Mouse (Mus musculus): ENCODE data around the gene Hist1h2ab. TPM values are rescaled to one million over a fixed set of nuclear protein-coding genes. Genes with fewer than 3 reads are reported as not detected.
"Not testable (repeated sequence)": the region's sequence is repeated elsewhere in the genome, so short reads cannot be mapped to it uniquely, and the experiment has no call there.

Hist1h2ab gene
- polyA plus RNA-seq, 1 experiment from 2014 or later: 6.8 TPM

GRCm38 (mm10) chr13:23757921-23758320, 7.0 kb downstream of the Hist1h2ab start:
- ATAC-seq: no peak

GRCm38 (mm10) chr13:23759251-23759771, 8.4 kb downstream of the Hist1h2ab start:
- H3K4me3 ChIP-seq (ENCODE audit: low read length): no peak overlapping the region
- H3K36me3 ChIP-seq (ENCODE audit: control insufficient read depth, insufficient read depth, low read length): no peaks in the 10 kb centered on the region
- no peak overlapping the region for H3K9ac ChIP-seq (ENCODE audit: low read depth, low read length)
- WGBS: 69% methylated on average over 3 of the region's 3 CpGs
- no peaks in the 10 kb centered on the region for H3K9me3 ChIP-seq (ENCODE audit: control insufficient read depth, low read length)
- H3K4me1 ChIP-seq (ENCODE audit: control insufficient read depth, insufficient read depth, low read depth, low read length): peaks cover 15% of the 10 kb centered on the region
- no peaks in the 10 kb centered on the region for H3K27me3 ChIP-seq (replicated peaks; ENCODE audit: control insufficient read depth, insufficient read depth, low read length)
- H3K4me2 ChIP-seq (ENCODE audit: low read length): no peak overlapping the region
- ATAC-seq: no peak
- no peak overlapping the region for H3K27ac ChIP-seq (ENCODE audit: low read depth, low read length)

More at GRCm38 (mm10) chr13:23757921-23758320, 7.0 kb downstream of the Hist1h2ab start:
- Histone ChIP-seq H3K36me3 (ENCODE audit: control insufficient read depth, insufficient read depth, low read length) (no peaks in the 10 kb centered on the region), H3K9me3 (ENCODE audit: control insufficient read depth, low read length) (no peaks in the 10 kb centered on the region), H3K27ac (ENCODE audit: low read depth, low read length) (no peak overlapping the region), H3K4me1 (ENCODE audit: control insufficient read depth, insufficient read depth, low read depth, low read length) (peaks cover 11% of the 10 kb centered on the region), H3K4me3 (ENCODE audit: low read length) (no peak overlapping the region), H3K9ac (ENCODE audit: low read depth, low read length) (no peak overlapping the region), H3K27me3 (replicated peaks; ENCODE audit: control insufficient read depth, insufficient read depth, low read length) (no peaks in the 10 kb centered on the region), H3K4me2 (ENCODE audit: low read length) (no peak overlapping the region)
- WGBS: 48% methylated on average over 3 of the region's 3 CpGs

GRCm38 (mm10) chr13:23759916-23760239, 9.0 kb downstream of the Hist1h2ab start:
- Histone ChIP-seq H3K27me3 (replicated peaks; ENCODE audit: control insufficient read depth, insufficient read depth, low read length) (no peaks in the 10 kb centered on the region), H3K4me2 (ENCODE audit: low read length) (peak overlapping the region; percentile 94), H3K9me3 (ENCODE audit: control insufficient read depth, low read length) (no peaks in the 10 kb centered on the region), H3K9ac (ENCODE audit: low read depth, low read length) (no peak overlapping the region), H3K4me3 (ENCODE audit: low read length) (no peak overlapping the region), H3K27ac (ENCODE audit: low read depth, low read length) (no peak overlapping the region), H3K36me3 (ENCODE audit: control insufficient read depth, insufficient read depth, low read length) (no peaks in the 10 kb centered on the region), H3K4me1 (ENCODE audit: control insufficient read depth, insufficient read depth, low read depth, low read length) (peaks cover 18% of the 10 kb centered on the region)
- ATAC-seq: no peak
- WGBS: 69% methylated on average over 1 of the region's 1 CpGs

DNA sequence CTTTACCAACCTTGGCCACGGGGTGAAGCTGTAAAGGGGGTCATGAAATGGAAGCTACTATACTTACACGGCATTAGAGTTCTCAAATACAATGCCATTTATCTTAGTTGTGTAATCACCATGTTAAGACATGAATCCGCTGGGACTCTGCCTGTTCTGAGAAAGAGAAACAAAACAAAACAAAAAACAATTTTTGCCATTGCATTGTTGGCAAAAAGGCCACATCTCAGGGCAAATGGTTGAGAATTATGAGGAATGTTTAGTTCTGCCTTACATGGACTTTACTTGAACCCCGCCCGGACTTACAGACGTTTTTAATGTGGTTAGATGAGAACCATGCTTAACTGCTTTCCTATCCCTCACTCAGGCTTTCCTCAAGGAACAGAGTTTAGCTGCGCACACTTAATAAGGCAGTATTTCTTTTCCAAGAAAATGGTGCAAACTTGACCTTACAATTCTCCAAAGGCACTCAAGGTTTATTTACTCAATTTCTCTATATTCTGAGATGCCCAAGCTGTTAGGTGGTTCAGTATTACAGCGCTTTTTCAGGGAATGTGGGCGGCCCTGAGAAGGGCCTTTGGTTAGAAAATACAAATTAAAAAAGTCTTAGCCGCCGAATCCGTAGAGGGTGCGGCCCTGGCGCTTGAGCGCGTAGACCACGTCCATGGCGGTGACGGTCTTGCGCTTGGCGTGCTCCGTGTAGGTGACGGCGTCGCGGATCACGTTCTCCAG, 9.5 kb downstream of the Hist1h2ab start:
- H3K9ac ChIP-seq (ENCODE audit: low read depth, low read length): peak overlapping the region; percentile 63
- H3K9me3 ChIP-seq (ENCODE audit: control insufficient read depth, low read length): no peaks in the 10 kb centered on the region
- H3K27me3 ChIP-seq (replicated peaks; ENCODE audit: control insufficient read depth, insufficient read depth, low read length): no peaks in the 10 kb centered on the region
- ATAC-seq: no peak; the same call in 1 of the 2 replicates
- H3K4me2 ChIP-seq (ENCODE audit: low read length): peak overlapping the region; percentile 94
- H3K4me1 ChIP-seq (ENCODE audit: control insufficient read depth, insufficient read depth, low read depth, low read length): peaks cover 18% of the 10 kb centered on the region
- H3K27ac ChIP-seq (ENCODE audit: low read depth, low read length): peak overlapping the region; percentile 81
- H3K36me3 ChIP-seq (ENCODE audit: control insufficient read depth, insufficient read depth, low read length): no peaks in the 10 kb centered on the region
- WGBS: 2% methylated on average over 18 of the region's 27 CpGs
- H3K4me3 ChIP-seq (ENCODE audit: low read length): peak overlapping the region; percentile 51

- peaks cover 18% of the 10 kb centered on the region for H3K4me1 ChIP-seq (ENCODE audit: control insufficient read depth, insufficient read depth, low read depth, low read length)
- WGBS: under 1% methylated on average over 62 of the region's 72 CpGs
- peak within 1 kb of the TSS; percentile 94 for H3K4me2 ChIP-seq (ENCODE audit: low read length)
- peak within 1 kb of the TSS; percentile 51 for H3K4me3 ChIP-seq (ENCODE audit: low read length)
- H3K36me3 ChIP-seq (ENCODE audit: control insufficient read depth, insufficient read depth, low read length): no peaks in the 10 kb centered on the region
- H3K9me3 ChIP-seq (ENCODE audit: control insufficient read depth, low read length): no peaks in the 10 kb centered on the region
- H3K27ac ChIP-seq (ENCODE audit: low read depth, low read length): peak within 1 kb of the TSS; percentile 82
- H3K27me3 ChIP-seq (replicated peaks; ENCODE audit: control insufficient read depth, insufficient read depth, low read length): no peaks in the 10 kb centered on the region
- H3K9ac ChIP-seq (ENCODE audit: low read depth, low read length): peak within 1 kb of the TSS; percentile 63
- peak; percentile 84 for ATAC-seq
These were observed 10.3 kb downstream of the Hist1h2ab start, which contains the start of gene Hist1h4a for GRCm38 (mm10) chr13:23760972-23761864. Gene Hist1h4a (minus strand): TSS chr13:23761230.

GRCm38 (mm10) chr13:23761871-23762821, 11.2 kb downstream of the Hist1h2ab start, which contains the start of gene Hist1h3a:
Gene Hist1h3a (minus strand): TSS chr13:23762386.
- H3K36me3 ChIP-seq (ENCODE audit: control insufficient read depth, insufficient read depth, low read length); H3K27me3 ChIP-seq (replicated peaks; ENCODE audit: control insufficient read depth, insufficient read depth, low read length); H3K9me3 ChIP-seq (ENCODE audit: control insufficient read depth, low read length): not testable (repeated sequence)
- ATAC-seq: peak; percentile 80
- Histone ChIP-seq H3K9ac (ENCODE audit: low read depth, low read length) (peak within 1 kb of the TSS; percentile 52), H3K4me1 (ENCODE audit: control insufficient read depth, insufficient read depth, low read depth, low read length) (peaks cover 18% of the 10 kb centered on the region), H3K4me2 (ENCODE audit: low read length) (peak within 1 kb of the TSS; percentile 94), H3K27ac (ENCODE audit: low read depth, low read length) (peak within 1 kb of the TSS; percentile 82), H3K4me3 (ENCODE audit: low read length) (peak within 1 kb of the TSS; percentile 68)
- under 1% methylated on average over 30 of the region's 52 CpGs for WGBS

GRCm38 (mm10) chr13:23763242-23763585, 12.3 kb downstream of the Hist1h2ab start:
- Histone ChIP-seq H3K36me3 (ENCODE audit: control insufficient read depth, insufficient read depth, low read length) (no peaks in the 10 kb centered on the region), H3K9ac (ENCODE audit: low read depth, low read length) (no peak overlapping the region), H3K4me3 (ENCODE audit: low read length) (peak overlapping the region; percentile 68), H3K27me3 (replicated peaks; ENCODE audit: control insufficient read depth, insufficient read depth, low read length) (no peaks in the 10 kb centered on the region), H3K27ac (ENCODE audit: low read depth, low read length) (peak overlapping the region; percentile 82), H3K4me1 (ENCODE audit: control insufficient read depth, insufficient read depth, low read depth, low read length) (peaks cover 15% of the 10 kb centered on the region), H3K9me3 (ENCODE audit: control insufficient read depth, low read length) (no peaks in the 10 kb centered on the region), H3K4me2 (ENCODE audit: low read length) (peak overlapping the region; percentile 94)
- 1% methylated on average over 10 of the region's 10 CpGs for WGBS
- ATAC-seq: no peak

DNA sequence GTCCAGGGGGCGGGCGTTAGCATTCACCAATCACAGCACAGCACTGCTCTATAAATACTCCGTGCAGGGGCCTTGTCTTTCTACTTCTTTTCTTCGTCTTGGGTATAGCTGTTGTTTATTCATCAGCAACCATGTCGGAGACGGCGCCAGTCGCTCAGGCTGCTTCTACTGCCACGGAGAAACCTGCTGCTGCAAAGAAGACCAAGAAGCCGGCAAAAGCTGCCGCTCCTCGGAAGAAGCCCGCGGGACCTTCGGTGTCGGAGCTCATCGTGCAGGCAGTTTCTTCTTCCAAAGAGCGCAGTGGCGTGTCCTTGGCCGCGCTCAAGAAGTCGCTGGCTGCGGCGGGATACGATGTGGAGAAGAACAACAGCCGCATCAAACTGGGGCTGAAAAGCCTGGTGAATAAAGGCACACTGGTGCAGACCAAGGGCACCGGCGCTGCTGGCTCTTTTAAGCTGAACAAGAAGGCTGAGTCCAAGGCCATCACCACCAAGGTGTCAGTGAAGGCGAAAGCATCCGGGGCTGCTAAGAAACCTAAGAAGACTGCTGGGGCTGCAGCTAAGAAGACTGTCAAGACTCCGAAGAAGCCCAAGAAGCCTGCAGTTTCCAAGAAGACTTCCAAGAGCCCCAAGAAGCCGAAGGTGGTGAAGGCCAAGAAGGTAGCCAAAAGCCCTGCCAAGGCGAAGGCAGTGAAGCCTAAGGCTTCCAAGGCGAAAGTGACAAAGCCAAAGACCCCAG, 12.8 kb downstream of the Hist1h2ab start, which contains the start of gene Hist1h1a:
Gene Hist1h1a, plus strand, starts transcription at position 81 of the 738 bp plus-strand sequence.
- WGBS: 4% methylated on average over 34 of the region's 34 CpGs
- Histone ChIP-seq H3K9me3 (ENCODE audit: control insufficient read depth, low read length) (no peaks in the 10 kb centered on the region), H3K9ac (ENCODE audit: low read depth, low read length) (peak within 1 kb of the TSS; percentile 69), H3K4me3 (ENCODE audit: low read length) (peak within 1 kb of the TSS; percentile 68), H3K36me3 (ENCODE audit: control insufficient read depth, insufficient read depth, low read length) (no peaks in the 10 kb centered on the region), H3K4me1 (ENCODE audit: control insufficient read depth, insufficient read depth, low read depth, low read length) (peaks cover 15% of the 10 kb centered on the region), H3K27ac (ENCODE audit: low read depth, low read length) (peak within 1 kb of the TSS; percentile 82), H3K4me2 (ENCODE audit: low read length) (peak within 1 kb of the TSS; percentile 94), H3K27me3 (replicated peaks; ENCODE audit: control insufficient read depth, insufficient read depth, low read length) (no peaks in the 10 kb centered on the region)
- ATAC-seq: peak; percentile 80
